Mouse (Mus musculus): ENCODE data around the gene Htra3.

The Htra3 gene

DNA sequence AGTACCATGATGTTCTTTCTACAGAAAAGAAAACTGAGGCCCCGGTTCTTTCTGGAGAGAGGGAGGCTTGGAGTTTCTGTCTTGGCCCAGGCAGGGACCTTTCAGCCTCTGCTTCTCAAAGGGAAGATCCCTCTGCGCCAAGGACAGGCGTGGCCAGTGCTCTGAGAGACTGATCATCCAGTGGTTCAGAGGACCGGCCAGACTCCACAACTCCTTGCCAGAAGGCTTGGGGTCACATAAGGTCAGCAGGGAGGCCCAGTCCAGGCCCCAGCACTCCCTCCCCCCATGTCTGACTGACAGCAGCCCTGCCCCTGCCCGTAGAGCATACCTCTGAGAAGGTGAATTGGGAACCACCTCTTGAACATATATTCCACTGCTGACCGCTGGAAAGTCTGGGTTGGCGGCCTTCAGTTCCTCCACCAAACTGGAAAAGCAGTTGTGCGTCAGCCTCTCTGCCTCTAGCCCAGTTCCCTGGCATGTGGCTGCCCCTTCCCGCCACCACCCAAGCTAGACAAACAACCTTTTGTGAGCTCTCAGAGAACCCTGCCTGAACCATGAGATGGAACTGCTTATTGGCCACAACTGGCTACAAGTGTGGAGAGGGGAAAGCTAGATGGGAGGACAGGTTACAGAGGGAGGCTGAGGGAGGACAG is 25.7 kb downstream of the Htra3 start:
- no peak for ATAC-seq (ENCODE audit: low TSS enrichment)

DNA sequence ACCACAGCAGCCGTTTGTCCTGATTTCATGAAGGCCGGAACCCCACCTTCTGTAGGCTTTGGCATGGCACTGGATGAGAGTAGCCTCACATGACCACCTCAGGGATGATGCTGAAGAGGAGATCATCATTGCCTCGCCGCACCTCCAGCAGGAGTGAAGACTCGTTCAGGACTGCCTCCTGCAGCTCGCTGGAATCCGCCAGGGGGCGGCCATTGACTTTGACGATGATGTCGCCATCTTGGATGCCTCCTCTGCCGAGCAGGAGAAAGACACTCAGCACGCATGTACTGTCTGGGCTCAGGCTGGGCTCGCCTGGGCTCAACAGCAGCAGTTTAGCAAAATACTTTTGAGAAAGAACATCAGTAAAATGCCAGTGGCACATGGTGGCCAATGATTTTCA is 26.7 kb downstream of the Htra3 start:
- no peak for ATAC-seq (ENCODE audit: low TSS enrichment)

DNA sequence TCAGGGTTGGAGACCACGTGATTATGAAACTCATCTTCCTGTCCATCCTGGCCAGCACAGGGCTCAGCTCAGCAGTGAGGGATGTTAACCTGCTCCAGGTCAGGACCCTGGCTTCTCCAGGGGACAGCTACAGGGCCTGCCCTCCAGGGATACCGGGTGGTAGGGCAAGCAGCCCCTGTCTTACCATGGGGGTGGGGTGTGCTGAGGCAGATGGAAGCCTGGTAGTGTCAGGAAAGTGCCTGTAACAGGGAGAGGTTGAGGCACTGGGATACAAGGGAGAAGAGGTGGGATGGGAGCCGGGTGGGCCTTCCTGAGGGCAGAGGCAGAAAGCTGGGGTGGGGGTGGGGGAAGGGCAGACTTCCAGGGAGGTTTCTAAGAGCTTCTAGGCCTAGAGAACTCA is 27.3 kb downstream of the Htra3 start:
- no peak for ATAC-seq (ENCODE audit: low TSS enrichment)

DNA sequence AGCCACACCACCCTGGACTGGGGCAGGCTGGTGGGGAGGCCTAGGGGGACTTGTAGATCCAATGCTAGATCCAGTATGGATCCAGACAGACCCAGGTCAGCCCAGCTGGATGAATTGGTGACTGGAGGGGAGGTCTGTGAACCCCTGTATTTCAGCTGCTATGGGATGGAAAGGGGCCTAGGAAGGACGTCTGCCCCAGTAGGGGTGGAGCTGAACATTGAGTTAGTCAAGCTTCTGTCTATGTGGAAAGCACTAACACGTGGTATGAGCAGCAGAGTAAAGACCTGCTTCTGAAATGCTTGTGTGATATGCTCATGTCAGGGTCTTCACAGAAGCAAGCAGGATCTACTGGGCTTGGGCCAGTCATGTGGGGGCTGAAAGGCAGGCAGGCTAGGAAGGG is 31.4 kb downstream of the Htra3 start:
- ATAC-seq (ENCODE audit: low TSS enrichment): no peak

DNA sequence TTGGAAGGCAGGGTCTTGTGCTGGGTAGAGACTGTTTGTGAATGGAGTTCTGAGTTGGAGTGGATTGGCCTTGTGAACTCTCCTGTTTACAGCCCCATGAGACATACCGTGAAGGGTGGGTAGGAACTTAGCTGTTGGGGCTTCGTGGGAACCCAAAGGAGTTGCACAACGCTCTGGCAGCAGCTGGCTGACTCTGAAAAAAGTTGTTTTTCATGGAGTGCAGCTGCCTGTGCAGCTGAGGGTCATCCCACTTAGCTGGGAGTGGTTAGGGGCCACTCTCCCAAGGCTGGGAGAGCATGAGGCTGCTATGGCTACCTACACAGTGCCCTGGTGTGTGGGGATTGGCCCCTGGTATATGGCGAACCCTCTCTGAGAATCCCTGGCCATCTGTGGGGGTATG is 32.0 kb downstream of the Htra3 start:
- no peak for ATAC-seq (ENCODE audit: low TSS enrichment)

DNA sequence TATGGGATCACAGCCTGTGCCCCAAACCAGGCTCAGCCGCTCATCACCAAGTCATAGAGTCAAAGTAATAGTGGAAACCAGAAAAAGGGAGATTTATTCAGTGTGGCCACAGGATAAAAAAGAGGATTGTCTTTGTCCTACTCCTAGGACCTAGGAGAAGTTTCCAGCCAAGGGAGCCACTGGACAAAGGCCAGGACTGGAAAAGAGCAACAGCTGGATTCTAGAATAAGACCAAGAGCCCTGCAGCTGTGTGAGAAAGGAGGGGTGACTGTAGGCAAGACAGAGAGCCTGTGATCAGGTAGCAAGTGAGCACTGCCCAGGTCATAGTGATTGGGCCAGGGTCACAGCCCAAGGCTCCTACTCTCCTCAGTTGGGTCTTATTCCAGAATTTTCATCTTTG is 32.7 kb downstream of the Htra3 start:
- no peak for ATAC-seq (ENCODE audit: low TSS enrichment)

DNA sequence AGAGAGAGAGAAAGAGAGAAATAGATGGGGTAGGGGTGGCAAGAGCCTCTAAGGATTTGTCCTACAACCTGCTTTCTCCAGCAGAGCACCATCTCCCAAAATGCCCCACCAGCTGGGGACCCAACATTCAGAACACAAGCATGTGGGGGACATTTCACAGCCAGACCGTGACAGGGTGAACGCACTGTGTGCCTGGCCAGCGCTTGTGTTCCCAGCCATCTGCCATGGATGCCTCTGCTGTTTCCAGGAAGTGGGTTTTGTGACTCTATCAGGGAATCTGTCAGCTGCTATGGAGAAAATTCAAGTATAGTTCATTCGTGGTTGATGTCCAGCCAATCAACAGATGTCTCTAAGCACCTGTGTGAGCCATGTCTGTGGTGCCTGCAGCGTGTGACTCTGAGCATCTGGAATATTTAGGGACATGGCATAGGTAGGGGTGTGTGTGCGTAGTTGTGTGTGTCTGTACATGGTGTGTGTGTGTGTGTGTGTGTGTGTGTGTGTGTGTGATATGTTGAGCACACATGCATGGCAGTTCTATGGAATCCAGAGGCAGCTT is 33.6 kb downstream of the Htra3 start:
- no peak for ATAC-seq (ENCODE audit: low TSS enrichment)

DNA sequence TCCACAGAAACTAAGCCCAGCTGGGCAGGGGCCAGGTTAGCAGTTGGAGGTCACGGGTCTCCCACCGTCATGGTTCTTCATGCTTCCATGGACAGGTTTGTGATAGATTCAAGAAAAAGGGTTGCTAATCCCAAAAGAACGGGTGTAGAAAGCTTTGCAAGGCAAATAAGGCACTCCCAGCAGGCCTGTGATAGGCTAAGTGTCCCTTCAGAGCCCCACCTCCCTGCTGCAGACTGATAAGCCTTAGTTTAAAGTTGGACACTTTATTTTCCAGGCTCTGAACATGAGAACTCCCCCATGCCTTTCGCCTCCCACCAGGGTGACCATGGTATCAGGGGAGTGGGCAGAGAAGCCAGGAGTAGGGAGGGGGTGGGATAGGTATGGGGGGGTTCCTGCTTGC is 35.5 kb downstream of the Htra3 start:
- no peak for ATAC-seq (ENCODE audit: low TSS enrichment)

DNA sequence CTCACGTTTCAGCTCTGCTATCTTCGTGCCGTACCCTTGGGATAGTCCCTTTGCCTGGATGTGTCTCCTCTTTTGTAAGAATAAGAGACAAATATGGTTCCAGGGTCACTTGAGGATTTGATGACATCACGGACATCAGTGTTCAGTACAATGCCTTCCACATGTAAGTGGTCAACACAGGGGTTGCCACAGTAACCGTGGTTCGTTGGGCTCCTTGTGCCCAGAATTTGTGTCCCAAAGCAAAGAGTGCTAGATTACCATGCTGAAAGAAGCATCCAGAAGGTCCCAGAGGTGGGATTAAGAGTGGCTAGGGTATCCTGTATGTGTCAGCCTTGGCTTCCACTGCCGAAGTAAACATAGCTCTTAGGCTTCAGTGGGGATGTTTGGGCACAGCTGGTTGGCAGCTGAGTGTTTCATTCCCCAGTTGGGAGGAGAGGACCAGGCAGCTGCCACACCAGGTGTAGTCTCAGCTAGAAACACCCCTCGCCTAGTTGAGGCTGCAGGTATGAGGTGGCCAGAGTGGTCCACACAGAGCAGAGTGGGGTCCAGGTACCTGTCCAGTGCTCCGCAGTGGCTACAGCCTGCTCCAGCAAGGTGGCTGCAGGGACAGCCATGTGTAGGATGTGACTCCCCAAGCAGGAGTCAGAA is 36.1 kb downstream of the Htra3 start:
- ATAC-seq (ENCODE audit: low TSS enrichment): no peak

DNA sequence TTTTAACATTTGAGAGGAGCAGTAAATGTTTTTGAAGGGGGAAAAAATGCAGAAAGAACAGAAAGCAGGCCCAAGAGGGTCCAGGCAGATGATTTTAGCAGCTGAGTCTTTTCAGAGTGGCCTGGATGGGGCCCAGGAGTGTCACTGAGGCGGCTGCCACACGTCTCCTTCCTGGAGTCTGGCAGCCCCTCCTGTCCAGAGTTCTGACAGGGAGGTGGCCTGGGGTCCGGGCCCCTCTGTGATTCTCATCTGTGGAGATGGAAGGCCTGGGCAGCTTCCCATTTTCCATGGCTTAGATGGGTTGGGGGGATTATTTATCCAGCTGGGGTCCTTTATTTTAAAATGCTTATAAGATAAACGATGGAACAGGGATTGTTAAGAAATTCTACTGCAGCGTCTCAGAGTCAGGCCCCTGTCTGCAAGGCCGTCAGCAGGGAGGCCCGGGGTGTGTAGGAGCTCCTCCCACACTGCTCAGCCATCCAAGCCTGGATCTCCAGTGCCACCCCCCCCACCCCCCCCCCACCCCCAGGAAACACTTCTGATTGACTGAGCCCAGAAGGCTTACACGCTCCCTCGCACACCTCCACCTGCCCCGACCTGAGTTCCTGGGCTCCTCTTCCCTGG is 37.5 kb downstream of the Htra3 start:
- ATAC-seq (ENCODE audit: low TSS enrichment): no peak

DNA sequence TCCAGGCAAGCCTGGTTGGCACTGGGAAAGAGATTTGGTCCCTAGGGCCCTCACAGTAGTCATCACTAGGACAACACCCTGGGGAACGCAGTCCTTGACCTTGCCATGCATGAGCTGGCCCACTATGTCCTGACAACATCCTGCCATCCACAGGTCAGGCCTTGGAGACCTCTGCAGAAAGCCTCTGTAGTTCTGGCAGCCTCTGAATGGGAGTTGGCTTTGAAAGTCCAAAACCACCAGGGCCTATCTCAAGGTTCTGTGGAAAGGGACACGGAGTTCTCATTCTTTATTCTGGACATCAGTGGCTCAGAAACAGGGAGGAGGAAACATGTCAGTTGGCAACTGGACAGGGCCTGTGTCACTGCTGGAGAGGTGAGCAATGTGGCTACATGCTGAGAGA is 43.6 kb downstream of the Htra3 start:
- ATAC-seq (ENCODE audit: low TSS enrichment): no peak

DNA sequence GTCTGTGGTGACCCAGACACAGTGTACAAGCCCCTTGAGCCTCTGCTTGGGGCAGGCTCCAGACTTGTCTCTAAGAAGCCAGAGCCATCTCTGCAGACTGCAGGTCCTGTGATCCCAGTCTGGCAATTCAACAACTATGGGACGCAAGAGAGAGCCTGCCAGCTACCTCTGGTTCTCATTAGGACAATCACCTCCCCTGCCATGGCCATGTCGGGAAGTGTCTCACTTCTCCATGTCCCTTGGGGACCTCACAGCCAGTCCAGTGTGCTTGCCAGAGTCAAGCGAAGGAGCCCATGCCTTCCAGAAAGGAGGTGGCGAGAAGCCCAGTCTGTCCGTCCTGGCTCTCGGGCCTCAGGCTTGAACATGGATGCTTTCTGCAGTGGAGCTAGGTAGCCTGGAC is 46.7 kb downstream of the Htra3 start:
- no peak for ATAC-seq (ENCODE audit: low TSS enrichment)

DNA sequence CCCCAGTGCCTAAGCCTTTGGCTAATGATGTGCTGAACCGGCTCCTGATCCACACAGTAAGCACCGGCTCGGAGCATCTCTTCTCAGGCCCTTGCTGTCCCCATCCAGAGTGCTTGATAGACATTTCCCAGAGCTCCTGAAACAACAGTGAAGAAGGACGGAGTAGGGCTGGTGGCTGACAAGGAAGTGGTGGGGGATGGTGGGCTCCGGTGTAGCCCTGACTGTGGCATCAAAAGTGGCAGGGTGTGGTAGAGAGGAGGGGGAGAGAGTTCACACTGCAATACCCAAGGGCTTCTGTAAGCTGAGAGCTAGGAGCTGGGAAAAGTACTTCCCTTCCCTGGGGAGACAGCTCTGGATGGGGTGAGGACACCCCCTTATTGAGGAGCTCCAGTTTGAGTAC is 47.8 kb downstream of the Htra3 start:
- no peak for ATAC-seq (ENCODE audit: low TSS enrichment)

DNA sequence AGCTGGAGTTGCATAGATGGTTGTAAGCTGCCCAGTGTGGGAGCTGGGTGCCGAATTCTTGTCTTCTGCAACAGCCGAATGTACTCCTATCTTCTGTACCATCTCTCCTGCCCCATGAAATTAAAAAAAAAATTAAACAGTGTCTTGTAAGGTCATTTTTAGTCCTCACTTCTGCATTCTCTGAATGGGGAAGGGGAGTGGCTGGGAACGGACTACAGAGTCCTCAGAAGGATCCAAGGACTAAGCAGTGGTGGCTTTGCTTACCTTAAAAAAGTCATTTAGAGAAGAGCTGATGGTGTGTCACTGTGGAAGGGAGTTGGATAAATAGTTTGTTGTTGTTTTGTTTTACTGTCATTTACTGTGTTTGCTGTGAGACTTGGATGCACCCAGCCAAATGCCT is 48.4 kb downstream of the Htra3 start:
- no peak for ATAC-seq (ENCODE audit: low TSS enrichment)

DNA sequence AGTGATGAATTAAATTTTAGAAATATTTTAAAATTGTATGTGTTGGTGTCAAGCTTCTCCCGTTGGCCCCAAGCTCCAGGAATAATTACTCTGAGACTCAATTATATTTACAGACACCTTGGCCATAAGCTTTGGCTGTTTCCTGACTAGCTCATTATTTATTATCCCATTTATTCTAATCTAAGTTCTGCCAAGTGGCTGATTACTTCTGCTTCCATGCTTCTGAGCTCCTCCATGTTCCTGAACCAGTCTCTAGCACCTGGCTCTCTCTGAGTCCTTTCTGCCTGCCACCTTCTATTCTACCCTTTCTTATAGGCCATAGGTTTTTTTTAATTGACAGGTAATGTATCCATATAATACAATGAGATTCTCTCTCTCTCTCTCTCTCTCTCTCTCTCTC is 48.9 kb downstream of the Htra3 start:
- no peak for ATAC-seq (ENCODE audit: low TSS enrichment)

DNA sequence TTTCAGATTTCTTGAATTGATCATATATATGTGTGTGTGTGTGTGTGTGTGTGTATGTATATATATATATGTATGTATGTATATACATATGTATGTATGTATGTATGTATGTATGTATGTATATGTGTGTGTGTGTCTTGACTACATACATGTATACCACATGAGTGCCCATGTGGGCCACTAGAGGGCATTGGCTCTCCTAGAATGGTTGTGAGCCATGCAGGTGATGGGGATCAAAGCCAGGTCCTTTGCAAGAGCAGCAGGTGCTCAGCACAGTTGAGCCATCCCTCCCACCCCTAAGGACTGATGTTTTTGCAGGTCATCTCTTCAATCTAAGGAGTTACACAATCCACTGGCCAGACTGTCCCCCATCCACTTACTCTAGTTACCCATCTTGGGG is 50.2 kb downstream of the Htra3 start:
- ATAC-seq (ENCODE audit: low TSS enrichment): no peak

DNA sequence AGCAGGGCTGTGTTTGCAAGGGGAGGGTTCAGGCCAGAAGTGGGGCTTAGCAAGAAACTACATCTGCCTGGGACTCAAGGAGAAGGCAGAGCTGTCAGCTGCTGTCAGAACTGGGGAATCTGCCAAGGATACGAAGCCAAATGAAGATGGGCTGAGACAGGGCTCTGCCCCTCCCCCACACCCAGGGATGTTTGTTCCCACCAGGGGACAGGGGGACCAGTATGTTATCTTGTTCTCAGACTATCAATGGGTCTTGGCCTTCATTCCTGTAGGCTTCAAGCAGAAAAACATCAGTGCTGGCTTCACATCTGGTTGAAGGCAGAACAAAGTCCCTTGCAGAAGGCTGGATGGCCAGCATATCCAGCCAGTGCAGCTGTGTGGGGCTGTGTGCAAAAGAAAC is 50.9 kb downstream of the Htra3 start:
- peak; percentile 31; the same call in 1 of the 2 replicates for ATAC-seq (ENCODE audit: low TSS enrichment)

DNA sequence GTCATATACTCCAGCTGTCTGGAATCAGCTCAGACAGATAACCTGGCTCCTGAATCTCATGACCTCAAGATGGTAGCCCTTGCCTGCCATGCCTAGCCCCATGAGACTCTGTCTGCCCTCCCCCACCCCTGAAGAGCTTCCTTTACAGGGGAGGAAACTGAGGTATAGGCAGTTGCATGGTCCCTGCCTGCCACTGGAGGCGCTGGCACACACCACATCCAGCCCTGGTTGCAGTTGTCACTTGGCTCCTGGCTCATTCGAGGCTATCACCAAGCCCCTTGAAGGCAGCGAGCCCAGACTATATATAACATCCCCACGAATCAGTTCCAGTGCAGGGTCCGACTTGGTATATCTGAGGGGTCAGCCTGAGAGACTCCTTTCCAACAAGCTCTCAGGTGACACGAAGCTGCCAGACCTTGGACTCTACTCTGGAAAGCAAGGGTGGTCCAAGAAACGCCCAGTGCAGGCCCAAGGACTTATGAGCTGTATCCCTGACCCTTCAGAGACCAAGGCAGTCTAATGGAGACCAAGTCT is 52.2 kb downstream of the Htra3 start:
- no peak for ATAC-seq (ENCODE audit: low TSS enrichment)

DNA sequence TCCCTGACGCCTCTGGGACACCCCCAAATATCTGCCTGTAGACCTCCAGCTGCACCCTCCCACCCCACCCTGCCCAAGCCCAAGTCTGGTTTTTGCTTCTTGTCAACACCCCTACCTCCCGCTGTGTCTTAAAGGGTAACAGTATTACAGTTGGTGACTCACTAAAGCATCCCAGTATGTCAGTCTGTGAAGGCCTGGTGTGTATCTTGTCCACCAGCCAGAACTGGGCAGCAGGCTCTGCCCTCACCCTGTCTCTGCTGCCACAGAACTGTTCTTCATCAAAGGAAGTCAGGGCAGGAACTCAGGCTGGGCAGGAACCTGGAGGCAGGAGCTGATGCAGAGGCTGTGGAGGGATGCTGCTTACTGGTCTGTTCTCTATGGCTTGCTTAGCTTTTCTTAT is 53.2 kb downstream of the Htra3 start:
- ATAC-seq (ENCODE audit: low TSS enrichment): no peak

DNA sequence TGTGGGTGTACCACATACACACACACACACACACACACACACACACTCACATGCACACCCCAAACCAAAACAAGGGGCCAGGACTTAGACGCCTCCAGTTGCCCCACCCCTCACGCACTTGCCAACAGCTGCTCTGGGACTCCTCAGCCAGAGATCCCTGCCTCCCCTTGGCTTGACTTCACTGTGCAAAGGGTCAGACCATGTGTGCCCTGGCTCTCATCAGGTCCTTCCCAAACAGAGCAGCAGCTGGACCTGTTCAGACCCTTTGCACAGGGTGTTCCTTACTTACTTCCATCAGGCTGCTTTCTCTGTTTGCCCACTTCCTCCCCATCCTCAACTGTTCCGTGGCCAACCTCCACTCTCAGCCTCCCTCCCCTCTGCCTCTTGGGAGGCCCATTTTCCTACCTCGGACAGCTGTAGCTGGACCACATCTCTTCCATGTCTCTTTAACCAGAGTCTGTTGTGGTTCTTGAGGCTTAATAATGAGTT is 54.8 kb downstream of the Htra3 start:
- no peak for ATAC-seq (ENCODE audit: low TSS enrichment)

DNA sequence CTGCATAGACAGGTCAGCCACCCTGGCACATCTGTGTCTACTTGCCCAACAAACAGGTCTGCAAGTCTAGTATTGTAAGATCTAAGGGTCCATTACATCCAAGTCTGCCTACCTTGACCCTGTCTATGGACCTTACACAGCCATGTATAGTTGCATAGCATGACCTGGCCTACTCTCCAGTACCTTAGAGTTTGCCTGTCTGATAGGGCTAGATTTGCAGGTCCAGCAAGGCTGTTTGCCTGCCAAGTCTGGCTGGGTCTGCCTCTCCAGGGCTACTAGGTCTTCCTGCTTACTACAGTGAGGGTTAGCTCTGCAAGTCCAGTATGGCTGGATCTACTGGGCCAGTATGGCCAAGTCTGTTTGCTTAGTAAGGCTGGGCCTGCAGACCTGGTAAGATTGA is 55.8 kb downstream of the Htra3 start:
- ATAC-seq (ENCODE audit: low TSS enrichment): no peak

DNA sequence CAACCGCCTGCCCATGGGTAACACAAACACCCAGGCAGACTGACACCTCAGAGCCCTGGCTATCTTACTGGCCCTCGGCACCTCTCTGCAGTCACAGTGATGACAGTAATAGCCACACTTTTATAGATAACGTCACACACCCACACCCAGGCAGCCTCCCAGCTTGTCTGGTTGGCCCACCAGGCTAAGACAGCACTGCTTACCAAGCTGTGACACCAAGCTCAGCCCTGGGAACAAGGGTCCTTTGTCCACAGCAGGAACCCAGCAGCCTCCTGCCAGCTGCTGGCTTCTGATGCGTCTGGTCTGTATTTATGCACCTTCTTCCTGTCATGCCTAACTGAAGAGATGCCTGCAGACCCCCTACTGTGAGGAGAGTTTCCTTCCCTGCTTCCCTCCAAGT is 58.5 kb downstream of the Htra3 start:
- no peak; the same call in 1 of the 2 replicates for ATAC-seq (ENCODE audit: low TSS enrichment)

DNA sequence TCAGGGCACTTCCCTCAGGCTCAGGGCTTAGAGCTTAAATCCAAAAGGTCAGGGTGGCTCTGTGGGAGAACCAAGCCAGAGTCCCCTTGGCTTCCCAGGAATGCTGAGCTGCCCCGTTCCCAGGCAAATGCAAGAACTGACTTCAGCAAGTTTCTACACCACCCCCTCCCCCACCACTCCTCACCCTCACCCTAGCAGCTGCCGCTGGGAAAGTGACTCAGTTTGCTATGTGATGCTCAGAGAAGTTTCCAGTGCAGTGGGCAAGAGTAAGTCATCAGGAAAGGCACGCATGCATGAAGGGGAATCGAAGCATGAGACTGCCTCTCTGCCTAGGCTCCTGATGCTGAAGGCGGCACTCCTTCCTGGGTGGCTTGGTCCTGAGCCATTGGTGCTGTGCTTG is 62.6 kb downstream of the Htra3 start:
- no peak for ATAC-seq (ENCODE audit: low TSS enrichment)
